Mouse (Mus musculus) CH12.LX (cell line): ENCODE measurements around the gene Pbxip1.

Experiments
- CHD1 ChIP-seq: IDR thresholded peaks from 2 replicates; pipeline ENCODE4 v1.6.1; 2012; ENCODE audit warnings: low read depth, low read length, improper control_type of control experiment, inconsistent platforms
- CHD2 ChIP-seq: IDR thresholded peaks from 2 replicates; pipeline ENCODE4 v1.6.1; 2011; ENCODE audit warnings: low read length, improper control_type of control experiment
- CTCF ChIP-seq, 2 experiments: IDR thresholded peaks in 1 of 2; conservative IDR thresholded peaks in 1 of 2; 2 replicates each; pipeline ENCODE4 v1.5.1; 2011 to 2012; ENCODE audit warnings: low read depth in 2 of 2, low read length in 2 of 2, improper control_type of control experiment in 1 of 2, inconsistent platforms in 1 of 2, mild to moderate bottlenecking in 1 of 2, moderate library complexity in 1 of 2
- EP300 ChIP-seq: IDR thresholded peaks from 2 replicates; pipeline ENCODE4 v1.6.1; 2011; ENCODE audit warnings: low read length, improper control_type of control experiment
- ETS1 ChIP-seq: conservative IDR thresholded peaks from 2 replicates; pipeline ENCODE4 v1.6.1; 2012; ENCODE audit warnings: low read depth, mild to moderate bottlenecking, inconsistent platforms, low read length, improper control_type of control experiment, moderate library complexity
- MAFK ChIP-seq: IDR thresholded peaks from 2 replicates; pipeline ENCODE4 v1.6.1; 2011; ENCODE audit warnings: low read length, improper control_type of control experiment; ENCODE audit not compliant: insufficient replicate concordance
- MAX ChIP-seq: IDR thresholded peaks from 2 replicates; pipeline ENCODE4 v1.6.1; 2011; ENCODE audit warnings: low read length, improper control_type of control experiment
- MYC ChIP-seq: IDR thresholded peaks from 2 replicates; pipeline ENCODE4 v1.6.1; 2011; ENCODE audit warnings: low read depth, mild to moderate bottlenecking, improper control_type of control experiment, low read length
- POLR2AphosphoS2 ChIP-seq: IDR thresholded peaks from 2 replicates; pipeline ENCODE4 v1.6.1; 2011; ENCODE audit warnings: low read depth, low read length, improper control_type of control experiment
- SIN3A ChIP-seq: IDR thresholded peaks from 2 replicates; pipeline ENCODE4 v1.6.1; 2012; ENCODE audit warnings: low read length, improper control_type of control experiment, inconsistent platforms
- TCF12 ChIP-seq: IDR thresholded peaks from 2 replicates; pipeline ENCODE4 v1.6.1; 2014; ENCODE audit warnings: low read depth, mild to moderate bottlenecking, inconsistent platforms, low read length, improper control_type of control experiment
- ZC3H11A ChIP-seq: IDR thresholded peaks from 2 replicates; pipeline ENCODE4 v1.6.1; 2012; ENCODE audit warnings: low read depth, mild to moderate bottlenecking, inconsistent platforms, low read length, improper control_type of control experiment

DNA sequence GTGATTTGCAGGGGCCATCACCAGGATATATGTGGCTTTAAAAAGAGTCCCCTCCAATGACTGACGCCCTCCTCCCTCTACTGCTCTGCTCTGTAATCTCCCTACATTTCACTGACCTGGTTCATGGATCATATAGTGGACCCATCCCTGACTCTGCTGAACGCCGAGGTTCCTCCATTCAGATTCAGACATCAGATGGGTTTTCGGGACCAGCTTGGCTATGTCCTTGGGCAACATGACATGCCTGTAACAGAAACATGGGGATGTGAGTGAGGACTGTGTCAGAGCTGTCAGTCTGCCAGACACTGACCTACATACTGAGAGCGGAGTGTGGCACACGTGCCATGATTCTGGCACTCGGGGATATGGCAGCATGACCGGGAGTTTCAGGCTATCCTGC is 20.3 kb upstream of the Pbxip1 start:
- TF ChIP-seq TCF12: no peak
- no peak for TF ChIP-seq EP300
- no peak for TF ChIP-seq CTCF (conservative IDR thresholded peaks at IDR 0.05 in 1 of 2, IDR thresholded peaks at IDR 0.05 in 1 of 2; ENCODE audit: low read depth in 2 of 2, low read length in 2 of 2)
- no peak for TF ChIP-seq MAX
- TF ChIP-seq CHD2: no peak
- TF ChIP-seq CHD1: no peak
- TF ChIP-seq ETS1: no peak
- TF ChIP-seq POLR2AphosphoS2: no peak
- no peak for TF ChIP-seq SIN3A
- TF ChIP-seq MAFK: no peak
- TF ChIP-seq MYC: no peak
- no peak for TF ChIP-seq ZC3H11A
